Mouse (Mus musculus) testis, adult 2 months (tissue): ENCODE measurements at regions not wholly inside any gene's neighbourhood (a gene's known extent, or its start where the extent isn't known, plus 50 kb on each side); places are given as distances from the start of the nearest gene placed in this dataset.

Experiments
- CTCF ChIP-seq: fragments of 200-500 bp; IDR thresholded peaks from 2 replicates; pipeline ENCODE4 v1.5.1; 2012; ENCODE audit warnings: low read depth, mild to moderate bottlenecking, inconsistent platforms, low read length, moderate library complexity; ENCODE audit not compliant: control insufficient read depth, insufficient read depth, insufficient replicate concordance
- POLR2A ChIP-seq: fragments of 200-500 bp; IDR thresholded peaks from 2 replicates; pipeline ENCODE4 v1.6.1; 2012; ENCODE audit warnings: low read depth, mild to moderate bottlenecking, inconsistent platforms, low read length, moderate library complexity; ENCODE audit not compliant: control insufficient read depth

GRCm38 (mm10) chr3:38128486-38129166 lies 356.0 kb downstream of the Ankrd50 start:
- TF ChIP-seq CTCF (no peak), POLR2A (no peak)
